Mouse (Mus musculus) heart, embryonic 11.5 days (tissue): ENCODE measurements around the gene Ube2b. TPM values are rescaled to one million over a fixed set of nuclear protein-coding genes. Genes with fewer than 3 reads are reported as not detected.

Experiments
- ATAC-seq: fragments of 200-750 bp; cut with Nextera tagmentation; replicated peaks from 2 replicates; pipeline ENCODE4 v1.8.0; 2017; ENCODE audit warnings: moderate library complexity; ENCODE audit not compliant: insufficient number of reproducible peaks, low FRiP score, low TSS enrichment
- H3K27ac ChIP-seq: fragments of 300-500 bp; sonication (generic); 2 replicates; pipeline ENCODE4 v1.5.1; 2014; ENCODE audit warnings: mild to moderate bottlenecking, low read depth, low read length
- H3K27me3 ChIP-seq: fragments of 300-500 bp; sonication (generic); 2 replicates; pipeline ENCODE4 v1.6.1; 2014; ENCODE audit warnings: mild to moderate bottlenecking, low read length, mixed read lengths; ENCODE audit not compliant: control insufficient read depth, insufficient read depth
- H3K36me3 ChIP-seq: fragments of 300-500 bp; sonication (generic); 2 replicates; pipeline ENCODE4 v1.6.1; 2014; ENCODE audit warnings: mild to moderate bottlenecking, low read length, moderate library complexity, mixed read lengths; ENCODE audit not compliant: control insufficient read depth, insufficient read depth
- H3K4me1 ChIP-seq: fragments of 300-500 bp; sonication (generic); 2 replicates; pipeline ENCODE4 v1.6.1; 2014; ENCODE audit warnings: low read length; ENCODE audit not compliant: control insufficient read depth, insufficient read depth
- H3K4me2 ChIP-seq: fragments of 300-500 bp; sonication (generic); 2 replicates; pipeline ENCODE4 v1.6.1; 2014; ENCODE audit warnings: mild to moderate bottlenecking, moderate library complexity
- H3K4me3 ChIP-seq: fragments of 300-500 bp; sonication (generic); 2 replicates; pipeline ENCODE4 v1.5.1; 2014; ENCODE audit warnings: low read depth, low read length
- H3K9ac ChIP-seq: fragments of 300-500 bp; sonication (generic); 2 replicates; pipeline ENCODE4 v1.6.1; 2014; ENCODE audit warnings: mild to moderate bottlenecking, low read depth, low read length, moderate library complexity
- H3K9me3 ChIP-seq: fragments of 300-500 bp; sonication (generic); replicated peaks from 2 replicates; pipeline ENCODE4 v1.6.1; 2016; ENCODE audit warnings: low read length; ENCODE audit not compliant: control insufficient read depth
- WGBS: fragments of 180-500 bp; shearing (Covaris S2); extraction: QIAGEN DNeasy Blood & Tissue Kit; methylation state at CpG from one replicate; pipeline ENCODE4 v1.1.7; 2014; ENCODE audit not compliant: insufficient replicate concordance; 5-methylcytosine and 5-hydroxymethylcytosine counted together
- polyA plus RNA-seq: library from polyadenylated mRNA; unstranded; fragments of >200 nt; fragmentation: Nextera tagmentation; extraction: Ambion mirVana; gene quantifications from 2 replicates; pipeline ENCODE4 v1.2.1, GENCODE M21; 2014

Gene Ube2b
- polyA plus RNA-seq, 1 experiment from 2014 or later, result 163 TPM

DNA sequence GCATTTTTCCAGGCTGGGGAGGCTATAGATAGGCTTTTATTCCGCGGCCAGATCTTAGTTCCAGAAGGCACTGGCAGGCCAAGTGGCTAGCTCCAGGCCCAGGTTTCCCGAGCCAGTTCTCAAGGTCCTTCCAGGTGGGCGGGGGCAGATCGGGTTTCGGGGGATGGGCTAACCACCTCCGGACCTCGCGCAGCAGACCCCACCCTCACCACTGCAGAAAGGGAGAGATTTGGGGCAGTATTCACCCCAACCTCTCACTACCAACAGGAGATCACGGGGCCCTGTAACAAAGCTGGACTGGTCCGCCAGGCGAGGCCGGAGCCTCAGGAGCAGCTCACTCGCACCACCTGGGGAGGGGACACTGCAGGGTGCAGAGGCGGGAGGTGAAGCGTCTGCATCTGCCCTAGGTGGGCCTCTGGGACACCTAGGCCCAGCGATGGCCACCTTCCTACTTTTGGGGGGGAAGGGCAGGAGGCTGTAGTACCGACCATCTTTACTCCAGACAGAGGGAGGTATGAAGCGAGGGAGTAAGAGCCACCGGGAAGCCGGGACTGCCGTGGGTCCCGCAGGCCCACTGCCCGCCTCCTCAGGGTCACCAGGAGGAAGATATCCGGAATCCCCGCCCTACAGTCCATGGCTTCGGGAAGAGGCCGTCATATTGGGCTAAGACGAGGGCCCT lies 812 bp downstream of the Ube2b start:
- Histone ChIP-seq H3K9ac (peak overlapping the region; percentile 98), H3K4me2 (peak overlapping the region; percentile 83), H3K4me3 (peak overlapping the region; percentile 99), H3K4me1 (peaks cover 10% of the 10 kb centered on the region), H3K9me3 (no peaks in the 10 kb centered on the region), H3K36me3 (peaks cover 16% of the 10 kb centered on the region), H3K27me3 (no peaks in the 10 kb centered on the region), H3K27ac (peak overlapping the region; percentile 94)
- ATAC-seq, result peak; percentile 46
- under 1% methylated on average over 29 of the region's 29 CpGs for WGBS

DNA sequence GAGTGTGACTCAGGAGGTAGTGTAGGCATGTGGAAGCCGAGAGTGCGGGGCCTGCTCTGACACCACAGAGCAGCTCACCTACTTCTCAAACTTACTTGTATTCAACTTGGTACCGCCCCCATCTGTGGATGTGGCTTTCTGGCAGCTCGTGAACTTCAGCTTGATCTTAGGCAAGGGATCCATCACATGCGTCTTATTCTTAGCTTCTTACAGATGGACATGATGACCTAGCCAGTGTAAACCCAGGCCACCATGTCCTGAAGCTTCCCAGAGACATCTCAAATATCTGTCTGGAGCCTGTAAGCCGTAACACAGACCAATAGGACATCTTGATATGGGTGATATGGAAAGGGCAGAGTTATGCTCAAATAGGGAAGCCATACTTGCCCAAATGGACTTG lies 28.9 kb downstream of the Ube2b start:
- ATAC-seq, result no peak
- Histone ChIP-seq H3K9me3 (no peaks in the 10 kb centered on the region), H3K4me1 (peaks cover 4% of the 10 kb centered on the region; the same call in 1 of the 2 replicates), H3K27ac (no peak overlapping the region), H3K4me2 (no peak overlapping the region), H3K27me3 (no peaks in the 10 kb centered on the region), H3K9ac (no peak overlapping the region), H3K36me3 (peaks cover 35% of the 10 kb centered on the region), H3K4me3 (no peak overlapping the region)
- 91% methylated on average over 6 of the region's 6 CpGs for WGBS

DNA sequence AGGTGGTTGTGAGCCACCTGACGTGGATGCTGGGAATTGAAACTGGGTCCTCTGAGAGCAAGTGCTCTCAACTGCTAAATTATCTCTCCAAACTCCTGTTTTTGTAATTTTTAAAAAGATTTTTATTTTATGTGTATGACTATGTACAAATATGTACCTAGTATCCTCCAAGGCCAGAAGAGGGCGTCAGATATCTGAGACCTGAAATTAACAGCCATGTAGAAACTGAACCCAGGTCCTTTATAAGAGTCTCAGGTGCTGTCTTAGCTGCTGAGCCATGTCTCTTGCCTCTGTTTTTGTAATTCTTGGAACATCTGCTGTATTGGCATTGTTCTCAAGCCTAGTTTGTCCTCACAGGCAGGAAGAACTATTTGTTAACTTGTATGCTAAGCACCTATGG lies 31.1 kb downstream of the Ube2b start:
- ATAC-seq, result no peak
- Histone ChIP-seq H3K27ac (no peak overlapping the region), H3K4me3 (no peak overlapping the region), H3K9me3 (no peaks in the 10 kb centered on the region), H3K4me2 (no peak overlapping the region), H3K27me3 (no peaks in the 10 kb centered on the region), H3K9ac (no peak overlapping the region), H3K36me3 (peaks cover 30% of the 10 kb centered on the region), H3K4me1 (peaks cover 4% of the 10 kb centered on the region; the same call in 1 of the 2 replicates)
- WGBS, result 84% methylated on average over 2 of the region's 2 CpGs

DNA sequence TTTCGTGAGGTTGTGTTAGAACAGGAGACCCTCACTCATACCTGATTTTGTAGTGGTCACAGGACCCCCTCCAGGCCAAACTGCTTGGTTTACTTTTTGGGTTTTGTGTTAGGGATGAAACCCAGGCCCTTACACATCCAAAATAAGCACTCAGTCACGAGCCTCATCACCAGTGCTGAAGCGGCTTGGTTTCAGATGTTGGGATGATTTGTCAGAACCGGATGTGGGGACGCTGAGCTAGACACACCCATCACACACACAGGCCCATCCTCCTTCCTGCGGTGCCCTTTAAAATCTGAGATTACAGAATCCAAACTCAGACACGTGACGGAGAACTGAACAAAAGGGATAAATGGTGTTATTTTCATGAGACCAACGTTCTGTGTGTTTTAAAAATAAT lies 31.7 kb downstream of the Ube2b start:
- no peak overlapping the region for H3K4me3 ChIP-seq
- H3K27me3 ChIP-seq, result no peaks in the 10 kb centered on the region
- H3K9ac ChIP-seq, result no peak overlapping the region
- no peak overlapping the region for H3K27ac ChIP-seq
- no peak for ATAC-seq
- peaks cover 27% of the 10 kb centered on the region for H3K36me3 ChIP-seq
- WGBS, result 93% methylated on average over 9 of the region's 9 CpGs
- peaks cover 4% of the 10 kb centered on the region; the same call in 1 of the 2 replicates for H3K4me1 ChIP-seq
- no peak overlapping the region; the same call in 1 of the 2 replicates for H3K4me2 ChIP-seq
- no peaks in the 10 kb centered on the region for H3K9me3 ChIP-seq

DNA sequence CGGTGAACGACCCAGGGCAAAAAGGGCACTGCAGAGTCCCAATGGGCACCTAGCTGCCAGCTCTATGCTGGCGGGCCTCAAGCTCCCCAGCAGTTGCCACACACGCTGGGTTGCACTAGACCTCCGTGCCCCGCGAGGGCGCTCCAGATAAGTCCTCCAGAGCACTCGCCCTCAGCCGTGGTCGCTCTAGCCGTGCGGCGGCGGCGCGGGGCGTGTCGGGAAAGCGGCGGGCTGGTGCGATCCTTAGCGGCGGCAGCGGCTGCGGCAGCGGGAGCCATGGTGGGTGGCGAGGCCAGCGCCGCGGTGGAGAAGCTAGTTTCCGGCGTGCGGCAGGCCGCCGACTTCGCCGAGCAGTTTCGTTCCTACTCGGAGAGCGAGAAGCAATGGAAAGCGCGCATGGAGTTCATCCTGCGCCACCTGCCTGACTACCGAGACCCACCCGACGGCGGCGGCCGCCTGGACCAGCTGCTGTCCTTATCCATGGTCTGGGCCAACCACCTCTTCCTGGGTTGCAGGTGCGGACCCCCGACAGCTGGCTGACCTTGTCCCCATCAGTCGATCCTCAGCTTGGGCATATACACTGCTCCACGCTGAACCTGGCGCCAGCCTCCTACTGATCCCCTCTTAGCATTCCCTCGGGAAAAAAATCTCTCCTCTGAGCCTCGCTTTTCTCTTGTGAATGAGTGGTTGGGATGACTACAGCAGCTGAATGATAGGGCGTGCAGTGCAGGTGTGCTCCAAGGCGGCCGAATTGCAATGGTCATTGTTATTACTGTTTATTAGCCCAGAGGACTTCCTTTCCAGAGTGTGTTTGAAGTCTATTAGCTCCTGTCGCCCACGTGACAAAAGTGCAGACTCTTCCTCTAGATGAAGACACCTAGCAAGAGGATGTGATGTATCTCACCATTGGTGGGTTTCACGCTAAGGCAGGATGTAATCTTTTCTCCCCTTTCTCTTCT lies 32.8 kb downstream of the Ube2b start, which contains the start of gene Cdkn2aipnl:
TSS of gene Cdkn2aipnl (plus strand) at position 219 of the 959 bp plus-strand sequence.
- Histone ChIP-seq H3K36me3 (peaks cover 19% of the 10 kb centered on the region), H3K4me3 (peak within 1 kb of the TSS; percentile 68), H3K4me1 (peaks cover 4% of the 10 kb centered on the region; the same call in 1 of the 2 replicates), H3K9me3 (no peaks in the 10 kb centered on the region), H3K27me3 (no peaks in the 10 kb centered on the region), H3K4me2 (peak within 1 kb of the TSS; percentile 92), H3K27ac (peak within 1 kb of the TSS; percentile 51; the same call in 1 of the 2 replicates), H3K9ac (peak within 1 kb of the TSS; percentile 83)
- peak; percentile 82 for ATAC-seq
- WGBS, result 3% methylated on average over 63 of the region's 63 CpGs

DNA sequence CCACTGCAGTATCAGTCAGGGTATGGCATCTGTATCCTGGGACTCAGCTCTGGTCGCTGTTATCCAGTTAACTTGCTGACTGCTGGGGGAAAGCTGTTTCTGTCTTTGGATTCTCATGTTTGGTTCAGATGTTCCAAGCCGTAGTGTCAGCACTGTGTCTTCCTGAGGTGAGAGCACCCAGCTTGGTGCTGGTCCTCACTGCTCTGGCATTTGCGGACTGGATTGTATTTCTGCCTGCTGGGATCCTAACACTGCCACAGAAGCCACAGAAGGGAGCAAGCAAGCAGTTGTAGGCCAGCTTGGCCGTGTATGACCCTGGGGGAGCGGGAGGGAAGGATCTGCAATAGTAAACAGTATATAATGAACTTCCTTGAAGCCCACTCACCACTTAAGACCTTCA lies 33.9 kb downstream of the Ube2b start:
- no peak overlapping the region for H3K4me3 ChIP-seq
- H3K9me3 ChIP-seq, result no peaks in the 10 kb centered on the region
- ATAC-seq, result no peak
- H3K4me2 ChIP-seq, result no peak overlapping the region
- H3K36me3 ChIP-seq, result peaks cover 8% of the 10 kb centered on the region; the same call in 1 of the 2 replicates
- H3K27ac ChIP-seq, result no peak overlapping the region
- H3K9ac ChIP-seq, result no peak overlapping the region
- peaks cover 4% of the 10 kb centered on the region; the same call in 1 of the 2 replicates for H3K4me1 ChIP-seq
- 74% methylated on average over 5 of the region's 5 CpGs for WGBS
- H3K27me3 ChIP-seq, result no peaks in the 10 kb centered on the region

DNA sequence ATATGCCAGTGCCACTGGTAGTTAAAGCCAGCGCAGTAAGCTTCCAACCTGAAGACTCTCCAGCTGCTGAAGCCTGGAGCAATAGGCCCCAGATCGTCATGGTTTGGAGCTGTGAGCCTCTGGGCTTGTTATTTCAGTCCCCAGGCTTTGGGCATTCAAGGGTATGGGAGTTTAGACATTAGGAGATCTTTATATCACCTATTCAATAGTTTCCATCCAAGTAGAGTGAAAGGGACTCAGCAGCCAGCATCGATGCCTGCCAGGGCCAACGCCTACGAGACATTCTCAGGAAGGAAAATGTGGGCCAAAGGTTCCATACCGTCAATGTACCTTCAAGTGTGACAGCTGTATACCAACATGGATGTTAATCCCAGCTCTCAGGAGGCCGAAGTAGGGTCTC lies 38.3 kb downstream of the Ube2b start:
- Histone ChIP-seq H3K4me2 (no peak overlapping the region), H3K4me3 (no peak overlapping the region), H3K36me3 (no peaks in the 10 kb centered on the region), H3K4me1 (no peaks in the 10 kb centered on the region), H3K9ac (no peak overlapping the region), H3K9me3 (no peaks in the 10 kb centered on the region), H3K27me3 (no peaks in the 10 kb centered on the region), H3K27ac (no peak overlapping the region)
- 85% methylated on average over 7 of the region's 7 CpGs for WGBS
- no peak for ATAC-seq

DNA sequence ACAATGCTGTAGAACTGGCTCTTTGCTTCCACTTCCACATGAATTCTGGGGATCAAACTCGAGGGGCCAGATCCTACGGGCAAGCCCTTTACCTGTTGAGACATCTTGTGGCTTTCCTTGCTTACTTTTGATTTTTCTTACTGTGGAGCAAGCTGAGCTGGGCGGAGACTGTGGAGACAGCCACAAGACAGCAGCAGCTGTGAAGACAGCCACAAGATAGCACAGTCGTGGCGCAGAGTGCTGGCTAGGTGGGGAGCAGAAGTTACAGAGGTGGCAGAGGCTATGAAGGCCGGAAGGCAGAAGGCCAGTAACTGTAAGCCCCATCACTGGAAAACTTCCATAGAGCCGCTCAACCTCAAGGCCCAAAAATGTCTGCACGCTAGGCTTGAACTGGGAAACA lies 38.8 kb downstream of the Ube2b start:
- H3K27ac ChIP-seq, result no peak overlapping the region
- ATAC-seq, result no peak
- no peaks in the 10 kb centered on the region for H3K9me3 ChIP-seq
- no peak overlapping the region for H3K9ac ChIP-seq
- H3K36me3 ChIP-seq, result no peaks in the 10 kb centered on the region
- no peaks in the 10 kb centered on the region for H3K4me1 ChIP-seq
- no peak overlapping the region for H3K4me2 ChIP-seq
- WGBS, result 82% methylated on average over 8 of the region's 8 CpGs
- H3K27me3 ChIP-seq, result no peaks in the 10 kb centered on the region; the same call in 1 of the 2 replicates
- H3K4me3 ChIP-seq, result no peak overlapping the region
